In genomic region chr10:12981071-12981470, GRCm38 (mm10) we compare ENCODE assay signal across 21 mouse cellular contexts. TPM values are rescaled to one million over a fixed set of nuclear protein-coding genes. Genes with fewer than 3 reads are reported as not detected.
DNase-seq lines count a peak whose midpoint lies in the region; TF ChIP-seq lines count a peak whose summit lies in the region.
"Had no signal": no experiment of that assay in that cellular context is flagged by ENCODE, and none has a peak within 500 bp of the region (broad histone marks: within the 10 kb centered on the region; RNA-seq: fewer than 3 reads in every experiment).

No protein-coding gene starts in this region.

- DNase-seq in adrenal gland, postnatal 14 days: peak; percentile 9
- no peak for DNase-seq in adrenal gland, adult 8-10 months
- peak; percentile 17 for DNase-seq in kidney, adult 11 months
- DNase-seq in kidney, postnatal 14 days: no peak
- peak; percentile 44 for DNase-seq in CD4-positive, CD25-positive, alpha-beta regulatory T cell, adult 2 months (ENCODE audit: low read depth, low spot score)
- peak; percentile 32 for DNase-seq in adipocyte (ENCODE audit: low spot score)
- DNase-seq in cerebellum, adult 2 months: no peak
- no peak for DNase-seq in limb, embryonic 10.5 days (ENCODE audit: low spot score)
- DNase-seq: cerebellum, adult 8-10 months; cerebellum, postnatal 36 days; gastrocnemius, postnatal 10 days; right cerebral cortex, adult 18-20 months; thymus, adult 18-20 months; thymus, postnatal 36 days had no signal

- TF ChIP-seq POLR2A in cerebellum, adult 2 months (IDR thresholded peaks at IDR 0.05; ENCODE audit: borderline replicate concordance, insufficient read depth, low read length): no peak

- H3K36me3 ChIP-seq in limb, embryonic 10.5 days: no peaks in the 10 kb centered on the region
- H3K36me3 ChIP-seq: hindbrain, embryonic 12.5 days; limb, embryonic 15.5 days; lung, embryonic 15.5 days; midbrain, embryonic 10.5 days; stomach, embryonic 15.5 days had no signal

- 79% methylated on average over 7 of the region's 7 CpGs for WGBS in cerebellum, adult 2 months
- 86% methylated on average over 7 of the region's 7 CpGs for WGBS in limb, embryonic 10.5 days

- no peaks in the 10 kb centered on the region for H3K9me3 ChIP-seq in limb, embryonic 10.5 days (replicated peaks)
- H3K9me3 ChIP-seq: hindbrain, embryonic 12.5 days; limb, embryonic 15.5 days; lung, embryonic 15.5 days; midbrain, embryonic 10.5 days; stomach, embryonic 15.5 days had no signal

- no peak overlapping the region for H3K4me3 ChIP-seq in cerebellum, adult 2 months (replicated peaks; ENCODE audit: insufficient read depth, low read depth, low read length)
- H3K4me3 ChIP-seq in limb, embryonic 10.5 days: no peak overlapping the region
- H3K4me3 ChIP-seq: hindbrain, embryonic 12.5 days; left cerebral cortex, adult 2 months; limb, embryonic 15.5 days; lung, embryonic 15.5 days; midbrain, embryonic 10.5 days; stomach, embryonic 15.5 days had no signal

- no peak overlapping the region for H3K27ac ChIP-seq in cerebellum, adult 2 months (ENCODE audit: insufficient read depth, low read length)
- H3K27ac ChIP-seq in limb, embryonic 10.5 days: no peak overlapping the region
- H3K27ac ChIP-seq: hindbrain, embryonic 12.5 days; left cerebral cortex, adult 2 months; limb, embryonic 15.5 days; liver, embryonic 14.5 days; lung, embryonic 15.5 days; midbrain, embryonic 10.5 days; stomach, embryonic 15.5 days had no signal

- no peaks in the 10 kb centered on the region for H3K4me1 ChIP-seq in cerebellum, adult 2 months (ENCODE audit: control insufficient read depth, insufficient read depth, low read length)
- H3K4me1 ChIP-seq in limb, embryonic 10.5 days: no peaks in the 10 kb centered on the region
- H3K4me1 ChIP-seq: hindbrain, embryonic 12.5 days; limb, embryonic 15.5 days; lung, embryonic 15.5 days; midbrain, embryonic 10.5 days; stomach, embryonic 15.5 days had no signal

- no peak for TF ChIP-seq CTCF in cerebellum, adult 2 months (IDR thresholded peaks at IDR 0.05; ENCODE audit: borderline replicate concordance, insufficient read depth, low read depth, low read length)

- H3K27me3 ChIP-seq in cerebellum, adult 2 months (ENCODE audit: control insufficient read depth, insufficient read depth, low read length): no peaks in the 10 kb centered on the region
- no peaks in the 10 kb centered on the region for H3K27me3 ChIP-seq in limb, embryonic 10.5 days (ENCODE audit: low read depth, poor library complexity, severe bottlenecking)
- H3K27me3 ChIP-seq: hindbrain, embryonic 12.5 days; limb, embryonic 15.5 days; lung, embryonic 15.5 days; stomach, embryonic 15.5 days had no signal

RNA-seq across cellular contexts. Expression of gene Stx11, which starts 17.0 kb away (rescaled TPM):
- total RNA-seq in adrenal gland, postnatal 14 days (2021): 6.2 and 6.7 TPM in 2 replicates
- total RNA-seq in adrenal gland, adult 8-10 months (2022): 10 to 100 TPM in 1 of 4 experiments, 1 to 10 TPM in 3; 7.7 to 10.2 (median 8.5) TPM
- 0.10 and 0.11 TPM in 2 replicates for polyA plus RNA-seq in cerebellum, adult 2 months (2012; rRNA removed)
- polyA plus RNA-seq in limb, embryonic 10.5 days (2016; fragmentation: Nextera tagmentation; extraction: Ambion mirVana): 0.92 and 1.2 TPM in 2 replicates

RNA-seq across cellular contexts. Expression of gene Sf3b5, which starts 24.1 kb away (rescaled TPM):
- total RNA-seq in adrenal gland, postnatal 14 days (2021): 11.0 and 11.2 TPM in 2 replicates
- 10 to 100 TPM; 11.5 to 14.3 (median 12.5) TPM for total RNA-seq in adrenal gland, adult 8-10 months (2022)
- polyA plus RNA-seq in cerebellum, adult 2 months (2012; rRNA removed): 19.1 and 21.2 TPM in 2 replicates
- polyA plus RNA-seq in limb, embryonic 10.5 days (2016; fragmentation: Nextera tagmentation; extraction: Ambion mirVana): 43.7 and 49.8 TPM in 2 replicates

Comparison
In these comparisons a context has a peak if more than half of its experiments do, and no peak if none do; other contexts are left out.
1. DNase-seq: peak in adrenal gland, postnatal 14 days (single experiment), kidney, adult 11 months (single experiment), CD4-positive, CD25-positive, alpha-beta regulatory T cell, adult 2 months (single experiment) and adipocyte (single experiment); none in adrenal gland, adult 8-10 months (single experiment), kidney, postnatal 14 days (single experiment), cerebellum, adult 2 months (0 of 2) and limb, embryonic 10.5 days (single experiment).